Mouse (Mus musculus): Measurements from ENCODE around the gene Olfr1305.

- TF ChIP-seq POLR2A (IDR thresholded peaks at IDR 0.05; ENCODE audit: low read depth, low read length) (no peak), BHLHE40 (IDR thresholded peaks at IDR 0.05; ENCODE audit: low read depth, low read length) (no peak)
These were observed 56.7 kb downstream of the Olfr1305 start, which contains the start of gene Olfr1303 for GRCm38 (mm10) chr2:111820240-111820639.

Data from CH12.LX (cell line).